Mouse (Mus musculus) ZHBTc4 (cell line): Measurements from ENCODE around the gene Hs3st2.

Experiments used
- DNase-seq: peaks from one replicate; pipeline ENCODE4 v3.0.0-alpha.2; 2011; ENCODE audit warnings: low read depth, low spot score

The Hs3st2 gene

GRCm38 (mm10) chr7:121549329-121550022 is 157.8 kb downstream of the Hs3st2 start:
- no peak for DNase-seq
